Mouse (Mus musculus) thymus, postnatal 25 days (tissue): Measurements from ENCODE around the gene Oprd1.

Experiments
- DNase-seq: peaks from one replicate; pipeline ENCODE4 v3.0.0; 2022

Gene Oprd1

DNA sequence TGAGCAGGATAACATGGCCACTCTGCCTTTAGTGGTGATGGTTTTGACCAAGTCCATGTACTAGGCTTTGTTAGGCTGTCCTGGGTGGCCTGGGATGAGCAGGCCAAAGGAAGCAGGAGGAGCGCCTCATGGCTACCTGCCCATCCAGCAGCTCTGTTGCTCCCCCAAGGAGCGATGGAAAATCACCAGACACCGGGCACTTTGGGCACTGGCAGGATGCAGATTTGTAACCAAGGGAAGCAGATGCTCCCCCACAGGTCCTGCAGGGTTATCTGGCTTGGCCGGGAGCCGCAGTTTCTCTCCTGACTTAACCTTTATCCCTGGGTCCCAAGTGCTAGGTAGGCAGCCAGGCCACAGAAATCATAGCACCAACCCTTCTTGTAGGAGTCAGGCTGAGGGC is 10.9 kb downstream of the Oprd1 start:
- DNase-seq, result no peak

DNA sequence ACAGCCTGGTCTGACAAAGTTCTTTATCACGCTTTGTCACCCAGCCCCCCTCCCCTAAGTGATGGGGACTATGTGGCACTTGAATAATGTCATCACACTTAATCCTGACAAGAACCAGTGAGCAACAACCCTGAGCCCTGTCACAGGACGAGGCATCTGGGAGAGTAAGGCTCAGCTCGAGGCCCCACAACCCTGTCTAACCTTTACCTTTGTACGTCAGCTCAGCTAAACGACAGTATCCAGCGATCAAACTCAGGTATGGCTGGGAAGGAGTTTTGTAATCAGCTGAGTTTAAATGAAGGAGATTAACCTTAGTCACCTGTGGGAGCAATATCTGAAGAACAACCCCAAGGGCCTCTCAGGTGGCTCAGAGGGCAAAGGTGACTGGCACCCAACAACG is 12.0 kb downstream of the Oprd1 start:
- no peak for DNase-seq

DNA sequence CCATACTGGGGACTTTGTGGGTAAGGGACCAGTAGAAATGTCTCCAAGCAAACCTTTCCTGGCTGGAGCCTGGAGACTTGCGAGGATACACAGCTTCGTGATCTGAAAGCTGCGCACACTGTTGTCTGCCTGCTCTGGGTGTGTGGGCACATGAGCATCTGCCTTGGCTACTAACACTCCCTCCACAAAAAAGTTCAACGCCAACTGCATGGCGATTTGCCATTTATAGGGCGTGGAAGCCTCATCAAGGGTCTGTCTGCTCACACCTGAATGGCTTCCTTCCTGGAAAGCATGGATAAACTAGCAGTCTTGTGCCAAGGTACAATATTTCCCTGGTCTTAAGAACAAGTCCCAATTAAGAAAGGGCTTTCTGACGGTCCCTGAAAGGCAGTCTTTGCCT is 12.5 kb downstream of the Oprd1 start:
- no peak for DNase-seq

DNA sequence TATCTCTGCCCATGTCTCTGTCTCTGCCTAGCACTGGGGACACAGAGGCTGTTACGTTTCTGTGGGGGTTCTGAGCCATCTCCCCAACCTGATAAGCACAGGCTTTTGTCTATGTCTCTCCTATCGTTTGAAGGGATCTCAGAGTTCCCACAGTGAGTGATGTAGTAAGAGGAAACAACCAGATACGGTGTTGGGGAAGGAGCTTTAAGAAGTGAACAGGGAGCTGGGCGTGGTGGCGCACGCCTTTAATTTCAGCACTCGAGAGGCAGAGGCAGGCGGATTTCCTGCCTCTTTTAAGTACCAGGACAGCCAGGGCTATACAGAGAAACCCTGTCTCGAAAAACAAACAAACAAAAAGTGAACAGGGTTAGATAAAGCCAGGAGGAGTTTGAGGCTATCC is 13.2 kb downstream of the Oprd1 start:
- DNase-seq, result no peak

DNA sequence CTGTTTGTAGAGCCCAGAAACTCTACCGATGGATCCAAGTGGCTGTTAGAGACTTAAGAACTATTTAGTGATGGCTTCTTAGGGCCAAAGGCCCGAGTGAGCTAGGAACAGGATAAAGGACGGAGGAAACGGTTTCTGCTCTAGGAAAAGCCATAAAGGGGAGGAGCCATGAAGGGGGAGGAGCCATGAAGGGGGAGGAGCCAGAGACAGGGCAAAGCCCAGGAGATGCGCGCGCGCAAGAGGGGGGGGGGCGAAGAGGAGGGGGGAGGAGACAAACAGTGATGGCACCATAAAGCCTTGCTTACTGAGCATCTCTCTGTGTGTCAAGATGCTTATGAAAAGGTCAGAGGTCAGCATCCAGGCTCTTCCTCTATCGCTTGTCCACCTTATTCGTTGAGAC is 13.6 kb downstream of the Oprd1 start:
- DNase-seq, result no peak

DNA sequence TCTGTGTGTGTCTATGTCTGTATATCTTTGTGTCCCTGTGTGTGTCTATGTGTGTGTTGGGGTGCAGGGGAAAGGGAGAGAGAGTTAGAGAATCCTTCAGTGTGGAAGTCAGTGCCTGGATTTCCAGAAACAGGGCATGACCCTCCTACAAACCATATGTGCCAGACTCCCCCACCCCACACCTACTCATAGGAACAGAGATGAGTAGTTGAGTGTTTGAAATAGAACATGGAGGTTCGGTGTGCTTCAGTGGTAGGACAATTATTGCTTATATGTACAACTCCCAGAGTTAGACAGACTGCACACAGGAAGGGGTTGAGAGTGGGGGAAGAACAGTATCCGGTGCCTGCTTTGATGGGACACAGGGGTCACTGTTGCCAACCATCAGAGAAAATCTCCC is 14.2 kb downstream of the Oprd1 start:
- no peak for DNase-seq

DNA sequence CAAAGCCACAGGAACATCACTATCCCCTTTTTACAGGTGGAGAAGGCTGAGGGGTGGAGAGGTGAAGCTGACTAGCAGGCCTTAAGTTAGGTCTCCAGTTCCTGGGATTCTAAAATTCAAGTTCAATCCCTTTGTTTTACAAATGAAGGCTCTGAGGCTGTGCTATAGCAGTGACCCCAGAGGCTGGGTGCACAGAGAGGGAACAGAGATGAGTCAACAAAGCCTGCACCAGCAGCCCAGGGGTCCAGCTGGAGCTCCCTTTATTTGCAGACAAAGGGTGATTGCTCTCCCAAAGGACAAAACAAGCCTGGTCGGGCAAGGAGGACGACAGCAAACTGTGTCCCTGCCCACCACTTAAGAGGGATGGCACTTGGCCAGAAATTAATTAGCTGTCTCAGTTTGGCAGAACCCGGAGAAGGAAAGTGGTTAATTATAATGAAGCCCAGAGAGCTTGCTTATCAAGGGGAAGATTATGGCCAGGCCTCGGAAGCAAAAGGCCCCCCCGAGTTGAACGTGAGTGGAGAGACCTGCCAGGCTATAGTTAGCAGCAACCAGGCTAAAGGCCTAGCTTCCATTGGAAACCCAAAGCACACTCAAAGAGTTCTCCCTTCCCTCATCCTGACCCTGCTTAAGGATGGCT is 15.2 kb downstream of the Oprd1 start:
- DNase-seq, result no peak

DNA sequence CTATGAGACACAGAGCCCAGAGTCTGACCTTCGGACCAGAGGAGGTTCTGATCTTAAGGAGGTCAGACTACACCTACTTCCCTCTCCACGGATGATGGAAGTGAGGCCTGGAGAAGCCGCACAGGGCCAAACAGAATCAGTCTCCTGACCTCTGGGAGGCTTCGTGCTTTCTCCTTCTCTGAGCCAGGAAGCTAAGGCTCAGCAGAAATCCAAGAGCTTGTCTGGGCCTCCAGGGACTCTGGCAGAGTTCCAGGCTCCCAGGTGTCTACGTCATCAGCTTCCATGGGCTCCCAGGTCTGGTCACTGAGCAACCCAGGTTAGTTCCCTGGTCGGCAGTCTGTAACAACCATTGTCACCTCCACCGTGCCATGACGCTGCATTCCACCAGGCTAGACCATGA is 17.2 kb downstream of the Oprd1 start:
- DNase-seq, result no peak

DNA sequence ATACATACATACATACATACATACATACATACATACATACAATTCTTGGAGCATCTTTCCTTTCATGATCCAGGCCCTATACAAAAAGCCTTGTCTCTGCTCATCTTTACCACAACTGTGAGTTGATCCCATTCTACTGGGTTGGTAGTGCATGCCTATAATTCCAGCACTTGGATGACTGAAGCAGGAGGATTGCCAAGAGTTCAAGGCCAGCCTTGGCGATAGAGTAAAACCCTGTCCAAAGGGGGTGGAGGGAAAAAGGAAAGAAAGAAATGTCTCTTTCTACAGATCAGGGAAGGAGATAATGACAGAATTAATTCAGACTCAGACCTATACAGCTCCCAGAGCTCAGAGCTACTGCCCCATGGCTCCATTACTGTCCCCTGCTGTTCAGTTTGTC is 21.1 kb downstream of the Oprd1 start:
- DNase-seq, result no peak

DNA sequence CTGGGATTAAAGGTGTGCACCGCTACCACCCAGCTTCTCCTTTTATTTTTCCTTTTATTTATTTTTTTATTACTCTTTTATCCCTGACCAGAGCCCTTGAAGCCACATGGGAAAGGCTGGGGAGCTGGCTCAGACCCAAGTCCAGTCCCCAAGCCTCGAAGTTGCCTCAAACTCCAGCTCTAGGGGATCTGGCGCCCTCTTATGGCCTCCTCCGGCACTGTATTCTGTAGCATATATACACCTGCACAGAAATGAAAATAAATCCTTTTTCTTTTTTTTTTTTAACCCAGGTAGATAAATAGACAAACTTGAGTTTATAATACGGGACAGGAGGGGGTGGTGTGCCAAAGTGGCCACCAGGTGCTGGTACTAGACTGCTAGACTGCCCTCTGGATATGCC is 22.6 kb downstream of the Oprd1 start:
- peak; percentile 7 for DNase-seq

DNA sequence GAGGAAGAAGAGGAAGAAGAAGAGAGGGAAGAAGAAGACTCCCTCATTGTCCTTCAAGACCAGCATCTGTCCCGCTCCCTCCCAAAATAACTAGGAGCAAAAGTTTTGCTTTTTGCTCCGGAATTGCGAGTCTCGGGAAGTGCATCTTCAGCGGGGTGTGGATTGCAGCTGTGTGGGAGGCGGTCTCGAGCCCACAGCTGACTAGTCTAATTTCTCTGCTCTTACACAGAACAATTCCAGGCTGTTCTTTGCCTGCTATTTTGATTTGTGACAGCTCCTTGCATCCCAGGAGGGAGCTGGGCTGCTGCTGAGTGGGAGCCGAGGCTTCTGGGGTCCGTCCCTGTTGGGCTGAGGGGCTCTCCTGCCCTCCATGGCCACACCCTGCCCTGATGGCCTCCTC is 24.7 kb downstream of the Oprd1 start:
- no peak for DNase-seq

DNA sequence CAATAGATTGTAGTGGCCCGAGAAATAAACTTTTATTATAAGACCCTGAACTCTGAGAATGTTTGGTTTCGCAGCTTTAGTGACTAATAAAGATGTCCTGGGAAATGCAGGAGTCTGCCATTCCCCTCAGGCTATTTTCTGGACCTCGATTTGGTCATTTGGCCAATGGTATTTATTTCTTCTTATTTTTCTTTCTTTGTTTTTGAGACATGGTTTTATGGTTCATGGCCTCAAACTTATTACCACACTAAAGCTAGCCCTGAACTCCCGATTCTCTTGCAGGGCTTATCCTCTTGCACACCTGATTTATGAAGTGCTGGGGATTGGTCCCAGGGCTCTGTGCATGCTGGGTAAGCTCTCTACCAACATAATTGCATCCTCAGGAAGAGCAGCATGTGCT is 28.0 kb downstream of the Oprd1 start:
- no peak for DNase-seq

DNA sequence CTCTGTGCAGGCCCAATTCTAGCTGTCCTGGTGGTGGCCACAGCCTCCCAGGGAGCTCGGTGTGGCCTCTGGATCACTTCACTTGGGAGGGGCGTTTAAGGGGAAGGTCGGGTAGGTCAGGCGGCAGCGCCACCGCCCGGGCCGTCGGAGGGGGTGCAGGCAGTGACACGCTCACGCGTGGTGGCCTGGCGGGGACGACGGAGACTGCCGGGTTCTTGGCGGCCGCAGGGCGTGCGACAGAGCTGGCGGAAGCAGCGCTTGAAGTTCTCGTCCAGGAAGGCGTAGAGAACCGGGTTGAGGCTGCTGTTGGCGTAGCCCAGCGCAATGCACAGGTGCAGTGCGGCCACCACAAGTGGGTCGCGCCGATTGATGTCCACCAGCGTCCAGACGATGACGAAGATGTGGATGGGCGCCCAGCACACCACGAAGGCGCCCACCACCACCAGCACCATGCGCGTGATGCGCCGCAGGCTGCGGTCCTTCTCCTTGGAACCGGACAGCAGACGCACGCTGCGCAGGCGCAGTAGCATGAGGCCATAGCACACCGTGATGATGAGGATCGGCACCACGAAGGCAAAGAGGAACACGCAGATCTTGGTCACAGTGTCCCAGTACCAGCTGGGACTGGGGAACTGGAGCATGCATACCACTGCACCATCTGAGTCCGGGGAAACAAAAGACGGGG is 30.7 kb downstream of the Oprd1 start:
- DNase-seq, result peak; percentile 1

DNA sequence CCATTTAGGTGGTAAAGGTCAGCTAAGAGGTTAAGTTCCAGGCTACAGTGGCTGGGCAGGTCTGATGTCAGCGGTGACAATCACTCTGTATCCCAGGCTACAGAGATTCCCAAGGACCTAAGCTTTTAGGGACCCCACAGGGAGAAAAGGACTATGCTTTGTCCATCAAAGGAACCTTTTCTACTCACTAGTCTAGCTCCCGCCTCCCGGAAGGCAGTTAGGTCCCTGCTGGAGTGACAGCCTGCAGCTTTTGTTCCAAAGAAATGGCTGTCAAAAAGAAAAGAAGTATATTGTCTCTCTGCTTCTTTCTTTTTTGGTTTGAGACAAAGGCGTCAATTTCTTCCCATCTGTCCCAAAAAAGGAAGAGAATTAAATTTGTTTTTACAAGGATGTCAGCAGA is 33.1 kb downstream of the Oprd1 start:
- DNase-seq, result no peak

DNA sequence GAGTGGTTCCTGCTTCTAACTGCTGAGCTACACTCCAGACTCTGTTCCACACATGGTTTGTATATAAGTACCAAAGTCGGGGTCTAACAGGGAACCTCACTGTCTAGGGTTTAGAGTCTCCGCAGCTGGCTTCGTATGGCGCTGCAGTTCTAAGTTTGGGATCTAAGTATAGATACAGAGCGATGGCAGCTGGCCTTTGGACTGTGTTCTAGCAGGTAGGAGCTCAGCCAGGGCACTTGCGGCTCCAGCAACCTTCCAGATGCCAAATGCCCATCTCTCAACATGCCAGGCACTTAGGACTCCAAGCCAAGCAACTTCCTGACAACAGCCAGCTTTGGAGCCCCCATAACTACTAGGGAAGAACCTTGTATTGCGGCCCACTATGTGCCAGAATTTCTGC is 36.1 kb downstream of the Oprd1 start:
- no peak for DNase-seq

DNA sequence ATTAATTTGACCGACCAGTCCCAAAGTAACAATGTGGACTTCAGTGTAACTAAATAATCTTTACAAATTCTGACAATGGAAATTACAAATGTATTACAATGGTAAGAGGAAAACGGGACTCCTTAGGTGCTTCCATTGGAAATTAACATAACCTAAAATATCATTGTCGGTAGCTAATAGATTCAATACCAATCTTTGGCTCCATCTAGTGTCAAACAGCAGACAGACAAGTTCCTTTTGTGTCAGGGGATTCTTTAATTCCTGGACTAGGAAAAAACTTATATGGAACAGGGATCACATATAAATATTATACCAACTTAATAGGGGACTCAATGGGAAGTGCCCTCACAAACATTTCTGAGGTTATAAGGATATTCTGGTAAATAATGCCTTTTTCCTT is 43.1 kb downstream of the Oprd1 start:
- no peak for DNase-seq

DNA sequence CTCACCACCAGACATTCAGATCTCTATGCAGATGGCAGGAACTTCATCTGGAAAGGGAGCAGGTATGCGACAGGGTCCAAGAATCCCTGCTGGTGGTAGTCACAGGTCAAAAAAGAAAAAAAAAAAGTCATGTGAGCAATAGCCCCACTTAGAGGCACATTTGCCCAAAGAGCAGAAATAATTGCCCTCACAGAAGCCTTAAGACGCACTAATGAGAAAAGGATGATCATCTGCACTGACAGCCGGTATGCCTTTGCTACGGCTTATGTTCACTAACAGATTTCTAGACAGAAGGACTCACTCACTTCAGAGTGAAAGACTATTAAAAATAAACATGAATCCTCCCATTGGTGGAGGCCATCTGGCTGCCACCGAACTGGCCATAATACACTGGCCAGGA is 44.7 kb downstream of the Oprd1 start:
- DNase-seq, result no peak

DNA sequence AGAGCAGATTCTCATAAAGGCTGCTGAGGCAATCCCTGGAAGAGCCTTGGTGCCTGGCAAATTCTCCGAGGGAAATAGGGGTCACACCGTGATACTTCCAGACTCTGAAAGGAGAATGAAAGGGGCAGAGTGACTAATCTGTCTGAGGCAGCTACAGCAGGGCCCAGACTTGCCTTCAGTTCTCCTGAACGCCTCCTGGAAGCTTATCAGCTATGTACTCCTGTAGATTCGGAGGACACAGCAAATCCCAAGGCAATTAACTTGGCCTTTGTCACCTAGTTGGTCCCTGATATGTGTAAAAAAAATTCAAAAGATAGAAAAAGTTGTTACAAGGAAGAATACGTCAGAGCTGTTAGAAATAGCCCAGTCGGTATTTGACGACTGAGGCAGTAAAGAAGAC is 49.2 kb downstream of the Oprd1 start:
- DNase-seq, result no peak

DNA sequence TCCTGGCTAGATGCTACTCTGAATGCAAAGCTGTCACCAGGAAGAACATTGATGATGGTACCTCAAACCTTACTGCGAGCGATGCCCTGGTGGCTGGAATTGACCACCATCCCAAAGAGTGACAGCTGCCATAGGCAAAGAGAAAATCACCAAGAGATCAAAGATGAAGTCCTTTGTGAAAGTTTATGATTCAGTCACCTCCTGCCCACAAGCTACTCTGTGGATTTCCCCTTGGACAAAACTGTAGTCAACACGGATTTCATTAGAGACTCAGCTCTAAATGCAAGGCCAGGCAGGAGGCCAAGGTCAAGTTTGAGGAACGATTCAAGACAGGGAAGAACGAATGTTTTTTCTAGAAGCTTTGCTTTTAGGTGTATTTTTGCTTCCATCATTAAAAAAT is 50.4 kb downstream of the Oprd1 start:
- no peak for DNase-seq

DNA sequence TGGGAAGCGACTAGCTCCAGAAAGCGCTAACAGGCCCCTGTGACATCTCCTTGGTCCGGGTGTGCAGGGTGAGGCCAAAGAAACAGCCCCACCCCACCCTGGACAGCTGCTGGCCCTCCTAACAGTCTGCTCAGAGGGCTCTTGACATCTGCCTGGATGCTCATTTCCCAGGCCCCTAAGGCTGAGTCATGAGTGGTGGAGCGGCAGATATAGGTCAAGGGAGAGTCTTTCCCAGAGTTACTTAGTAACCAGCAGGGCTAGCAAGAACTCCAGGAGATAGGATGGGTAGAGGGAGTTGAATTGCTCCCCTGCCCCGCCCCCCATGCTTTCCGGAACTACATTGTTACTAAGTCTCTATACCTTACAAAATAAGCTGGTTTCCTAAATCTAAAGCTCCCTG is 51.1 kb downstream of the Oprd1 start:
- DNase-seq, result no peak

DNA sequence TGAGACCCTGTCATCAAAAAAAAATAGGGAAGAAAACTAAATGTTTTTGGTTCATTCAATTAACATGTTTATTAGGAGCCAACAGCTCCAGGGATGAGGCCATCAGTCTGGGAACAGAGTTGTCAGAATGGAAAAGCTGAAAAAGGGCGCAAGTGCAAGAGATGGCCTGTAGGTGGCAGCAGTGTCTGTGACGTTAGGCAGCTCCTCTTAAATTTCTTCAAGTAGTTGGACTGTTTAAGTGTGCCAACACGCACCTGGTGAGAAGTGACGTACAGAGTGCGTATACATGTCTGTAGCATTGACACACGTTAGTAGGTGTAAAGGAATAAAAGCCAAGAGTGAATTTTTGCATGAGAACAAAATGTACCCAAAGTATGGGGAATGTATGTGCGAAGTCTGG is 55.4 kb downstream of the Oprd1 start:
- DNase-seq, result peak; percentile 55

DNA sequence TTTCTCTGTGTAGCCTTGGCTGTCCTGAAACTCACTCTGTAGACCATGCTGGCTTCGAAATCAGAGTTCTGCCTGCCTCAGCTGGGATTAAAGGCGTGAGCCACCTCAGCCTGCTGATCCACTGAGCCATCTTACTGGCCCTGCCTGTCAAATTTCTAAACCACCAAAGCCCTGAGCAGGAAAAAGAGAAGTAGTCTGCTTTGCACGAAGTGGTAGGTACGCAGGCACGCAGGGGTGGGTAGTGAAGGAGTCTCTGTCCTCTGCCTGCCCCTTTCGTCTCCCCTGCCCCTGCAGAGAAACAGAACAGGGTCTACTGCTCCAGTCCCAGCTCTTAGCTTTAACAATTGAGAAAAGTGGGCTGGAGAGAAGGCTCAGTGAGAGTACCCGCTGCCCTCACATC is 59.2 kb downstream of the Oprd1 start:
- peak; percentile 31 for DNase-seq

DNA sequence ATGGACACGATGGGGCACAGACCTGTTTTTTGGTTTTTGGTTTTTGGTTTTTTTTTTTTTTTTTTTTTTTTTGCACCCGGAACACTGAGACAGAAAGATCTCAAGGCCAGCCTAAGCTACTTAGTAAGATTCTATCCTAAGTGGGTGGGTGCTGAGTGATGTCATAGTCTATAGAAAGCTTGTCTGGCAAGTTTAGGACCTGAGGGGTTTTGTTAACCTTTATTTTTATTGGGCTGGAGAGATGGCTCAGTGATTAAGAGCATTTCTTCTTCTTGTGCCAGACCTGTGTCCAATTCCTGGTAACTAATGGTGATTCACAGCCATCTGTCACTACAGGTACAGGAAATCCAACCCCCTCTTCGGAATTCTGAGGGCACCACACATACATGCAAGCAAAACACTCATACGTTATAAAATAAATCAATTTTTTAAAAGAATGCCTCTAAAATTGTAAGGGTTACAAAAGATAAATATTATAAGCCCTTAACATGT is 63.7 kb downstream of the Oprd1 start:
- no peak for DNase-seq

DNA sequence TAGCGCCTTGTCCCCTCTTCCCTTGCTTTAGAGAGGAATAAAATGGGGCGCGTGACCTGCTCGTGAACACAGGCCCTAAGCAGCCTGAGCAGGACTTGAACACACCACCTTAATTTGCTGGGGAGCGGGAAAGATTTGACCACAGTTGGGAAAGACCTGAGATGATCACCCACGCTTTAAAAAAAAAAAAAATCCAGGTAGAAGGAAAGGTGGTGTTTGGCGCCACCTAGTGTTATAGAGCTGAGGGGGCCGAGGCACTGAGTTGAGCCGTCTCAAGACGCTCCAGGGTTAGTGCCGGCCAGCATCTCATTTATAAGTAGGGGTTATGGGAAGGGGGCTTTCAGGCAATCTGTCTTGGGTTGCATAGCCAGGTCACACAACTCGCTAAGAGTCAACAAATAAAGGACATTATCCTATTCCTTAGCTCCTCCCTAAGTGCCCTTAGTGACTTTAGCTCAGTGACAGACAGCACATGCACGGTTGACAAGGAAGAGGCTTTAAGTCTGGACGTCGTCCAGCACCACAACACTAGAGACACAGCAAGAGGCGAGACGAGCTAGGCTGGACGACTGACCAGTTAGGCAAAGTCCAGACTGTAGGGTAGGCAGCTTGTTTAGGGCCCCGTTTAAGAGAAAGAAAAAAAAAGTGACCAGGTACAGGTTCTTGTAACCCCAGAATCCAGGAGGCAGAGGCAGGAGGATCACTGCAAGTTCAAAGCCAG is 64.6 kb downstream of the Oprd1 start:
- peak; percentile 75 for DNase-seq
